Mouse (Mus musculus) neutrophil, adult 5-6 weeks (primary cell): ENCODE results near the gene Smad5. TPM values are rescaled to one million over a fixed set of nuclear protein-coding genes. Genes with fewer than 3 reads are reported as not detected.

Experiments
- ATAC-seq: fragments of 151-379, 151-347 bp; 2 replicates; pipeline ENCODE4 v1.8.0; 2017; ENCODE audit warnings: mild to moderate bottlenecking, moderate TSS enrichment; ENCODE audit not compliant: insufficient number of reproducible peaks, poor library complexity, low FRiP score, severe bottlenecking; ENCODE audit errors: extremely low read depth
- total RNA-seq: library from RNA; stranded (forward); fragments of 200-1000 nt; gene quantifications from 2 replicates; pipeline ENCODE4 v1.2.3, GENCODE M21; 2017

The Smad5 gene
- total RNA-seq, 1 experiment from 2014 or later: 21.6 TPM

DNA sequence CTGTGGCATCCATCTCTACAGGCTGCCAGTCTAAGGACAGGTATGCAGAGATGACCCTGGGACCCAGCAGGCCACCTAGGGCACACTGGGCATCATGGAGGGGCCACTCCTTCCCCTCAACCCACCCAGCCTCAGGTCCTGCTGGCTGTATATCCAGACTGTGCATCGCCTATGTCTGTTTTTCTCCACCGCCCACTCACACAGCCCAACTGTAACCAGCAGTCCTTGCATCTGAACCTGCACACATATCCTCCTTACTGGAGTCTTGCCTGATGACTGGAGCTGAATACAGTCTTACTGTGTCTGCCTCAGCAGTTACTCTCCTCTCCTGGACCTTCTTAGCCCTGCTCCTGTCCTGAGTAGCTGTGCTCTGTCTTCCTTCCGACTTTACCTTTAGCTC lies 78.9 kb downstream of the Smad5 start:
- no peak for ATAC-seq

- ATAC-seq: no peak
These were observed 79.8 kb downstream of the Smad5 start for GRCm38 (mm10) chr13:56782621-56783020.

DNA sequence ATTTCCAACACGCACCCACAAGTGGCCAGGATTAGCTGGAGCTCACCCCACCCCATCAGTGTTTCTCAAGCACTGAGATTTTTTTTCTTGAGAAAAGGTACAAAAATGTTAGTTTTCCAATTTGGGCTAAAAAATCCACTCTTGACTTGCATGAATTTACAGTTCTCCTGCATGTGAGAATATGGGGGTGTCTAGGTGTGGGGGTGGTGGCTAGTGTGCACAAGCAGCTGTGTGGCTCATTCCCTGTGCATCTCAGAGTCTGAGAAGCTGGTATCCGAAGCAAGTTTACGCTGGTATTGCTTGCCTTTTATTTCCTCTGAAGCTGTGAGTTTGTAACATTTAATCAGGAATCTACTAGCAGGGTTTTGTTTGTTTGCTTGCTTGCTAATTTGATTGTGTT lies 87.9 kb downstream of the Smad5 start:
- no peak for ATAC-seq

Other genes with a start within 250 kb of the Smad5 start
- gene Il9, start 220.8 kb upstream of the Smad5 start, total RNA-seq: not detected in 2 replicates
- gene Fbxl21, start 180.5 kb upstream of the Smad5 start, total RNA-seq: 0.61 and 0.70 TPM in 2 replicates
- gene Lect2, start 154.5 kb upstream of the Smad5 start, total RNA-seq: not detected in 2 replicates
- 473 and 475 TPM in 2 replicates for gene Tgfbi, start 93.5 kb upstream of the Smad5 start, total RNA-seq
- not detected in 2 replicates for gene Gm45623, start 50.8 kb downstream of the Smad5 start, total RNA-seq
- gene Trpc7, start 193.0 kb downstream of the Smad5 start, total RNA-seq: not detected in 2 replicates